Mouse (Mus musculus): ENCODE results near the gene Elof1.

DNA sequence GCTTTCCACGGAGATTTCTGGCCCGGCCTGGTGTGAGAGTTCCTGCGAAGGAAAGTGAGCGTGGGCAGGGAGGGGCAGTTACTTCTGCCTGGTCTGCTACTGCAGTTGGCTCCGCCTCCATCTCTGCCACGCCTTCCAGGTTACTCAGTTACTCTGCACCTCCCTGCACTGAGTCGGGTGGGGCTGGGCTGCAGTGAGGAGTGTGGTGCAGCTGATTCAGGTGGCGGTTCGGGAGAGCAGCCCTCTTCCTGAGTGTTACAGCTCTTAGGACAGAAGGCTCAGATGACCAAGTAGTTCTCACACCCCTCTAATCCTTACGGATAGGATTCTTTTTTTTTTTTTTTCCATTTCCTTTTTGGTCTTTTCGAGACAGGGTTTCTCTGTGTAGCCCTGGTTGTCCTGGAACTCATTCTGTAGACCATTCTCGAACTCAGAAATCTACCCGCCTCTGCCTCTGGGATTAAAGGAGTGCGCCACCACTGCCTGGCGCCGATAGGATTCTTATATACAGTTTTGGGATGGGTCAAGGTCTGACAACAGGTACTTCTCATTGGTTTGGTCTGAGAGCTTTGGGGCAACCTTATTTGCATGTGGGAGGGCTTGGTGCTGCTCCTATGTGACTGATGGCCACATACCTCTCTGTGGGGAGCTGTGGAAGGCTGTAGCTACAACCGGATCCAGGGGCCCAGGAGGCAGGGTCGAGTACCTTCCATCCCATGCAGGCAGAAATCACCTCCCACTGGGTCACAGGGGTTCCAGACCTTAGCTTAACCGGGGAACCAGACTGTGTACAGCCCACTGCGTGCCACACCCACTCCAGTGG is 32.7 kb upstream of the Elof1 start:
- TF ChIP-seq CTCF (IDR thresholded peaks at IDR 0.05; ENCODE audit: low read depth) (no peak), EP300 (IDR thresholded peaks at IDR 0.05; ENCODE audit: low read depth) (no peak)
